Mouse (Mus musculus): Measurements from ENCODE around the gene Dmd.
A peak's percentile ranks its signal among the peaks of the same experiment; 100 is the strongest.
"Not testable (repeated sequence)": the region's sequence is repeated elsewhere in the genome, so short reads cannot be mapped to it uniquely, and the experiment has no call there.

The Dmd gene

DNA sequence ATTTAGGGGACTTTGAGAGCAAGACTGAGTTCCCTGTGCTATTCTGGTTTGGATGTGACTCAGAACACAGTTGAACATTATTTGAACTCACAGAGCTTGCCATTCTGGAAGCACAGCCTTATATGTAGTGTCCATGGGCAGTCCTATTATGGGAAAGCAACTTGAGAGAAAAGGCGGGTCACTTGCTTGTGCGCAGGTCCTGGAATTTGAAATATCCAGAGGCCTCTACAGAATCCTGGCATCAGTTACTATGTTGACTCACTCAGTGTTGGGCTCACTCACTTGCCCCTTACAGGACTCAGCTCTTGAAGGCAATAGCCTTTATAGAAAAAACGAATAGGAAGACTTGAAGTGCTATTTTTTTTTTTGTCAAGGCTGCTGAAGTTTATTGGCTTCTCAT, at the start of gene Dmd:
Dmd (plus strand) TSS at position 241 of the 400 bp plus-strand sequence.
- DNase-seq, result peak; percentile 0

DNA sequence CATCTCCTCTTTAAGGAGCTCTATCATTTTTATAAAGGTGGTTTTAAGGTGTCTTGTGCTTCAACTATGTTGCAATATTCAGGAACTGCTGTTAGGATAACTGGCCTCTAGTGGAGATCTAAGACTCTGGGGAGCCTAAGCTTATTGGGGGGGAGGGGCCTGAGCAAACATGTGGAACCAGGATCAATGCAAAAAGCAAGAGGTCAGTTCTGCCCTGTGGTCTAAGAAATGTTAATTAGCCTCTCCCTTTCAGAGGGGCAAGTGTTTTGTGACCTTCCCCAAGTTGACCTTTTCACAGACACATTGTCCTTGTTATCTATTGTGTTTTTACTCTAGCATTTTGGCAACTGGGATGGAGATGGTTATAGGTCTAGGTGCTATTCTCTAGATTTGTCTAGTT, 47.2 kb upstream of the Dmd start:
- no peak for DNase-seq

DNA sequence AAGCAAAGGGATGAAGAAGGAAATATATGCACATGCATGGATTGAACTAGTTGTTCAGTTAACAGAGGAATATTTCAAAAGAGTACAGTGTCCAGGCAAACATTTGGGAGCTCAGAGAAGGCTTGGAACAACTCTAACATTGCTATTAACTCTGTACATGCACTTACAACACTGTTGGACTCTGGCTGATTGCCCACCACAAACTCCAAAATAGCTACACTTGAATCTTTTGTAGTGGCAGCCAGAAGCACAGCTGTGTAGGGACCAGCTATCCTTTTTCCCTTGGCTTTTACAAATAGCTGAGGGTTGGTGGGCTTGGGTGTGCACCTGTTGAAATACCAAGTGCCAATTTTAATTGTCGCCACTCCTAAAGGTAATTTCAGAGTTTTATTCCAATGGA, 39.0 kb downstream of the Dmd start:
- no peak for DNase-seq

DNA sequence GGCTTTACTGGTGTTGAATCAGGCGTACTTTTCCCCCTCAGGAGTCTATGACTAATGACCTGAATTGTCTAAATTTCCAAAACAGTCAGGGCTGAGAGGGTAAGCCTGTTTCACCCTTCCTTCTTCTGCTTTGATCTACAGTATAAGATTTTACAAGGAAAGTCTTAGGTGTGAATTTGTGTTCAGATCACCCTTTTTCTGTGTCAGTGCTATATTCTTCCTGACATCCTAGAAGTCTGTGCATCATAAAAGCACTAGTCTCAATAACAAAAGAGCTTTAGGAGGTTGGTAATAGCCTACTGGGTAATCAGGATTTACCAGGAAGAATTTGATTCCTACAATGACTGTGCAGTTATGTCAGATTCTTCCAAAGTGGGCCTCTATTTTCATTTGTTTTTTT, 101.5 kb downstream of the Dmd start:
- DNase-seq, result no peak

DNA sequence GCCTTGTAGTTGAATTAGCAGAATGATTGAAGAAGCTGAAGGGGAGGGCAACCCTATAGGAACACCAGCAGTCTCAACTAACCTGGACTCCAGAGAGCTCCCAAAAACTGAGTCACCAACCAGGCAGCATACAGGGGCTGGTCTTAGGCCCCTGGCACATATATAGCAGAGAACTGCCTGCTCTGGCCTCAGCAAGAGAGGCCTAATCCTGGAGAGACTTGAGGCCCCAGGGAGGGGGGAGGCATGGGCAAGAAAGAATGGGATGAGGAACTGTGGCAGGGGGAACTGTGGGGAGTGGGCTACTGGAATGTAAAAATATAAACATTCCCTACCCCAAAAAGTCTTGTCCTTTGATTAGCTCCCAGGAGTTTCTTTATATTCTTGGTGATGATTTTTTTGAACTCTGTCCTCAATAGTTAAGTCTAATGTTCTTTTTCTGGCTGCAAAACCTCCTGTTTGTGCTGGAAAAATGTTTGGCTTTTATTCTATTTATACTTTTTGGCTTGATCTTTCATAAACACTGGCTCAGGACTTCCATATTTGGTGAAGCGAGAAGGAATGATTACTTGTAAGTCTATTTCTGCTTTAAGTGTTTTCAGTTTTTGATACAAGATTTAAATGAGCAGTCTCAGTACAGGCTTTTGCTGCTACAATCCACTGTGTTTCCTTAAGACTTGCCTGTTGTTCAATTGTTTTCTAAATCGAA, 167.7 kb downstream of the Dmd start:
- DNase-seq, result peak; percentile 6

DNA sequence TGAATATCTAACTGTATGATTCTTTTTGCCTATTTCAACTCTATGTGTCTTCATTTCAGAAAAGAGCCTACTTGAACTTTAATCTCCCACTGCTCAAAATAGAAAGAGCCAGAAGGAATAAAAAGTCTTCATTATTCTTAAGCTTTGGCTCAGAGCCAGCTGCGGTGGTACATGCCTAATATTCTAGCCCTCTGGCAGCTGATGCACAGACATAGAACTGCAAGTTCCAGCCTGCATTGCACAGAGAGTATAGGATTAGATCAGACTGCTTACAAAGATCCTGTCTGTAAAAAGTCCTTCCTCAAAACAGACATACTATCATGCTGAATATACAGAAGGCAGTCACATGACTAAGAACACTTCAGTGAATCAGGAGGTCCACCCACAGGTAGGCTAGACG, 168.5 kb downstream of the Dmd start:
- peak; percentile 1 for DNase-seq

DNA sequence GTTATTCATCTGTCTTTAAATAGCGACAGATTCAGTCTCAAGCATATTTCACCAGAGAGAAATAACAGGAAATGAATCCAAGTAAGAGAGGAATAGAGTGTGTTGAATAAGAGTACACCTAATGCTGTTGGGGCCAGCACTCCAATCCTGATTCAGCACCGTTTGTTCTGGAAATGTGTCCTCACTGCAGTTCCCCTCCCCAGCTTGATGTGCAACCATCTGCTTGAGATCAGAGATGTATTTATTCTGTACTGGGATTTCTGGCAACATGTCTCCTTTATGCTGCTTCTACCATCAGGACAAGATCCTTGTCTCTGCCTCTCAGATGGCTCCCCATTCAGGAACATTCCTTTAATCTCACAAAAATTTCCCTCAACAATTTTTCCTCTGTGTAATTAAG, 271.9 kb downstream of the Dmd start:
- no peak for DNase-seq

DNA sequence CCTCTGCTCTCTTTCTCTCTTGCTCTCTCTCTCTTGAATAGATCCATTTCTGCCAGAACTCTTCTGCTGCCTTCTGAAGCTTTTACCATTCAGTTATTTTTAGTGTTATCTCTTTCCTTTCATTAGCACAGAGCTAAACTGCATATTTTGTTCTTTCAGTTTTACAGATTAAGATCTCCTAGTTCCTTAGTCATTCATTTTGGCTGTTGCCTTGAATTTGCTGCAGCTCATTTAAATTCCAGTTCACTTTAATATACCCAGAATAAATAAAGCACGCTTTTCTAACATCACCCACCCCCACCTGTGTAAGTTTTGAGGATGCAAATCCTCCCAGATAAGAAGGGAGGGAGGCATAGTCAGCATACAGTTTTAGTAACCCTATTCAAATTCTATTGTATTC, 272.4 kb downstream of the Dmd start:
- no peak for DNase-seq

DNA sequence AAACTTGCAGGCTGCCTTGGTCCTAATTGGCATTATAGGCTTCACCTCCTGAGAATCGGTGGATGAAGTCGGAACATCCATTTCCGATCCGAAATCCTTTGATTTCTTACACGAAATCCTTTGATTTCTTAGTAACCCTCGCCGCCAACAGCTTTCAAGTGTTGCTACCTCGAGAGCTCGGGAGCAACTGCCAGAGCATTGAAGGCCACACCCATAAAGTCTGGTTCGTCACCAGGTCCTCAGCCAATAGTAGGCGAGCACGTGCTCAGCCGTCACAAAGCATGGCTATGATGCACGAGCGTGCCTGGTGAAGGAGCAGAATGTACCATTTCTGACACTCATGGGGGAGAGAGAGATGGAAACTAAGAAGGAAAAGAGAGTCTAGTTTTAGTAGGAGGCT, 538.9 kb downstream of the Dmd start, which contains the start of gene Tsga8:
Tsga8 (minus strand) TSS at position 327 of the 400 bp plus-strand sequence.
- no peak for DNase-seq

DNA sequence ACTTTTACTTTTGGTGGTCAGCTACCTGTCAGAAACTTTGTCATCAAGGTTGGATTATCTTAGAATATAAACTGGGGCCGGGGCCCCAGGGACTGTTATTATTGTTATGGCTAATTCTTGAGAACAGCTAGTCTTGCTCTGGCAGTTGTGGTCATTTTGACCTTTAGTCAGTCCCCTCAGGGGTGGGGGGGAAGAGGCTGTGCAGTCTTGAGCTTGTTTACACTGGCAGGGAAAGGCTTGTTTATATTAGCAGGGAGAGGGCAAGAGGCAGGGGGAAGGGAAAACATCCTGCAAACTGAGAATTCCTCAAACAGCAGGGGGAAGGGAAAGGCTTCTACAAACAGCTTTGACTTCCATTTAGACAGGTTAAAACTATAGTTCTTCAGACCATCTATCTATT, 726.3 kb downstream of the Dmd start:
- DNase-seq, result peak; percentile 66

DNA sequence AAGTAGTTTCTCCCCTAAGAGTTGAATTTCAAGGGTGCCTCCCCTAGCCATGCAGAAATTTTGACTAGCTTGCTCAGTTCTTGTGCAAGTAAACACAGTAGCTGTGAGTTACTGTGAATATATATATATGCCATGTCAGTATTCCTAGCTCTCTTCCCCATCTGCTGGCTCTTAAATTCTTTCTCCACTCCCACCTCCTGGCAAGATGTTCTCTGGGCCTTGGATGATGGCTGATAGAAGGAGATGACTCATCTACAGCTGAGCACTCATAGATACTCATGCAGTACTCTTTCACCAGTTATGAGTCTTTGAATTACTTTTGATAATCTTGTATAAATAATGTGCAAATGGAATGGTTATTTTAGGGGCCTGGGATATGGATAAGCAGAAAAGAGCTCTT, 737.9 kb downstream of the Dmd start:
- no peak for DNase-seq

DNA sequence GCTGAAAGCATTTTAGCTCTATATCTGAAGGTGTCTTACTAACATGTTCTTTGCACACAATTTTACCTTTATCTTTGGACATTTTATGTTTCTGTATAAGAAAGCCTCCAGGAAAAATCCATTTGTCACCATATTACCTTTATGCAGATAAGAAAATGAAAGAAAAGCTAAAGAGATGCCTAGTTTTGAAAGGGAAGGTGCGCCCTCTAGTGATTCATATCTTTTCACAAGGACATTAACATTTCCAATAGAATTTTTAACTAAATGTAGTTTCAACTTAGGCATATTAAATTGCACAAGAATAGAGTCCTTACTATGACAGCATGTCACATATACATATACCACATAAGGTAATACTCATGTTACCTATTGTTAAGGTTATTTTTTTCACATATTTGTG, 791.9 kb downstream of the Dmd start:
- peak; percentile 34 for DNase-seq

DNA sequence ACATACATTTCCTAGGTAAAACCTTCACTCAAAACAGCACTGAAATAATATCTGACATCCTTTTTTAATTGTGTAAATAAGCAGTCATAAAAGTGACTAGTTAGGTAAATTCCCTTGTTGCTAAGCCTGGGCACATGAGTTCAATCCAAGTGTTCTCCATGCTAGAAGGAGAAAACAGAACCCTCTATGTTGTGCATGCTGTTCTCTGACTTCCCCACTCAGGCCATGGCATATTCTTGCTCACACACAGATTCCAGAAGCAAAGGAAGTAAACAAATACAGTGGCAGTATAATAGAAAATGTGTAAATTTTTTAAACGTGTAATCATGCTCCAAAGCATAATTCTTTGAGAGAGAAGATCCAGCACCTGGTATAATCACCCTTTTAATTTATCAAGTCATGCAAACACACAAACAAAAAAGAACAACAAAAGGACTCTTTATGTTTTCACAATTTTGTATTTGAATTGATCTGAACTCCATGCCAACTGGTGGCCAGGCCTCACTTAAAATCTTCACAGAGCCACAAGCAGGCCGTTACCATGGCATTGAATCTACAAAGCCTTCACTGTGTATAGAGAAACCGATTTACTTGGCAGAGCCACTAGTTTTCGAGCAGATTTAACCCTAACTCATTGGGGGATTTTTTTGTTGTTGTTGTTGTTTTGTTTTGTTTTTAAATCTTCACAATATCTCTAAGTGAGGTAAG, 797.8 kb downstream of the Dmd start:
- no peak for DNase-seq

DNA sequence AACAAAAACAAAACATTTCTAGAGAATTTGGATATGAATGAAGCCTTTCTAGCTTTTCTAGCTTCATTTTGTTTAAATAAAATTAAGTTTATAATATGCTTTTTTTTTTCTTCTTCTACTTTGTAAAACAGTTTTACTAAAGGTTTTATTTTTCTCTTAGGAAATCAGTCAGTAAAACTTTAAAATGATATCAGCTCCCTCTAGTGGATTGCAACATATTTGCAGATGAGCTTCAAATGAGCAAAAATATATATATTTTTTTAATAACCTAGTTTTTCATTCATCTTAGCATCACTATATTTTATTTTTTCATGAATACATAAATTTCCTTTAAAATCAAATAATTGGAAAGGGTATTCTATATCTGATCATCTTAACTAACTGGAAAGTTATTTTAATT, 838.7 kb downstream of the Dmd start:
- no peak for DNase-seq

DNA sequence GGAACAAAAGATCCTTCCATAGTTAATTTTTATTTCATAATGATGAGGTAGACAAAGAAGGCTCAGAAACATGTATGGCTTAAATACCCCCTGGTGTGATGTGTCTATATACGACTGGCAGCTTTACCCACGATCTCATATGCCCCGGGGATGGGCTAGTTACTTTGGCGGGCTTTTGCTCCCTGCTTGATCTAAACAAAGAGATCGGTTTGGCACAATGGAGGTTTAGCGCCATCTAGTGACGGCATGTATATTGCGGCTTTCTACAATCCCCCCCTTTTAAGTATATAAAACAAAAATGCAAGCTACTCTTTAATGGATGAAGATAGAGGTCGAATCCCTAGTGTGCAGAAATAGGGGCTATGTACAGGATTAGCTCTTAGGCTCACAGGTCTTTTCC, 918.8 kb downstream of the Dmd start:
- peak; percentile 19 for DNase-seq

DNA sequence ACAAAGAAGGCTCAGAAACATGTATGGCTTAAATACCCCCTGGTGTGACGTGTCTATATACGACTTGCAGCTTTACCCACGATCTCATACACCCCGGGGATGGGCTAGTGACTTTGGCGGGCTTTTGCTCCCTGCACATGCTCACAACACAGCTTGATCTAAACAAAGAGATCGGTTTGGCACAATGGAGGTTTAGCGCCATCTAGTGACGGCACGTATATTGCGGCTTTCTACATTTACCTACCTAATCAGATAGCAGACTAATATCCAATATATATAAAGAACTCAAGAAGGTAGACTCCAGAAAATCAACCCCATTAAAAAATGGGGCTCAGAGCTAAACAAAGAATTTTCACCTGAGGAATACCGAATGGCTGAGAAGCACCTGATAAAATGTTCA, 926.7 kb downstream of the Dmd start:
- DNase-seq, result peak; percentile 24

DNA sequence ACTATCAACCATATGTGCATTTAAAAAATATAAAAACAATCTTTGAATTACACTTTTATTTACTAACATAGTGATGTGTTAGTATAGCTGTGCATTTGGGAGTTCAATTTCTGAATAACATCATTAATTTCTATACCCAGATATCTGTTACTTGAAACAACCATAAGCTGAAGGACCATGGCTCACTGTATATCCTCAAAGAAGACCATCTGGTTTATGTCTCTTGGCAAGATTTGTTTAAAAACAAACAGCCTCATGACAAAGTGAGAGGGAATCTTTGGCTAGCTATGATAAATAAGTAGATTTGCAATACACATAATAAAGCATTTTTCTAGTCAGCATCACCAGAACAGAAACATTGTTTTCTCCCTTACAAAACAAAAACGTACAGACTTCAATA, 1027.2 kb downstream of the Dmd start:
- DNase-seq, result no peak

DNA sequence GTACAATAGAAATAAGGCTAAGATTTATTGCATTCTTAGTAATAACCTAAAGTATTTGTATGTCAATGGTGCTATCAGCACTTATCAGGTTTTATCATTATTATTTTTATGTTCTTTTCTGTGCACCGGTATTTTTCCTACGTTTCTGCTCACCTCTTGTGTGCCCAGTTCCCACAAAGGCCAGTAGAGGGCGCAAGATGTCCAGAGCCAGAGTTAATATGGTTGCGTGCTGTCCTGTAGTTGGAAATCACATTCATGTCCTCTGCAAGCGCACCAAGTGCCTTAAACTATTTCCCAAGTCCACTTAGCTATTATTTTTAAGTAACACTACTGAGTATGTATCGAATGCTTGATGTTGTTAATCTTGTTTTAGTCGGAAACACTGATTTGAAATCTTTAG, 1052.6 kb downstream of the Dmd start:
- DNase-seq, result peak; percentile 35

DNA sequence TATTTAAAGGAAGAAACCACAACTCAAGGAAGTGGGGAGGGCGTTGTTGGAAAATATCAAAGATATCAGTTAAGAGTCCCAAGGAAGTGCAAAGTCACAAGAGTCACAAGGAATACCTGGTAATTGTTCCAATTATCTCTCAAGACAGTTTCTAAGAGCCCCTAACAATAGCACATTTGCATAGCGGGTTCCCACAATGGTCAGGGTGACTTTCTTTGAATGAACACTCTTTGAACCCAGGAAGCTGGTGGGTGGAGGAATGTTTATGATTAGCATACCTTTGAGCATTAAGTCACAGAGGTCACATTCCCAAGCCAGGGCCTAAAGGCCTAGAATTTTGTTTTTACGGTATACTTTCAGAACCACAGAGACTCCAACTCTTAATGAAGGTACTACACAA, 1113.8 kb downstream of the Dmd start:
- DNase-seq, result not testable (repeated sequence)

DNA sequence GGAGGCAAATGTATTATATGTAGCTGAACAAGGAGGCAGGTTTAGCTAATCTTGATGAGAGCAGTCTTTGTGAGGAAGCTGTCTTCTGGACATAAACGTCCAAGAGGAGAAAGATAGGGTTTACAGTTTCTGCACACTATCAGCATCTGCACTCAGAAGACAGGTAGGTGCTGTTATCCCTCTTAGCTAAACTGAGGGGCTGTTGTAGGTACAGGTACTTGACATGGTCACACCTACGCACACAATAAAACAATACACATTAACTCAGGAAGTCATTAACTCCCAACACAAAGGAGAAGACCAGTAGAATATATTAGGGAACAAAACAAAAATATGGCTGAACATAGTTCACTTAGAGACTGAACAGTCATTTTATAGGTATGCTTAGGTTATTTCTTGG, 1217.2 kb downstream of the Dmd start:
- no peak for DNase-seq

DNA sequence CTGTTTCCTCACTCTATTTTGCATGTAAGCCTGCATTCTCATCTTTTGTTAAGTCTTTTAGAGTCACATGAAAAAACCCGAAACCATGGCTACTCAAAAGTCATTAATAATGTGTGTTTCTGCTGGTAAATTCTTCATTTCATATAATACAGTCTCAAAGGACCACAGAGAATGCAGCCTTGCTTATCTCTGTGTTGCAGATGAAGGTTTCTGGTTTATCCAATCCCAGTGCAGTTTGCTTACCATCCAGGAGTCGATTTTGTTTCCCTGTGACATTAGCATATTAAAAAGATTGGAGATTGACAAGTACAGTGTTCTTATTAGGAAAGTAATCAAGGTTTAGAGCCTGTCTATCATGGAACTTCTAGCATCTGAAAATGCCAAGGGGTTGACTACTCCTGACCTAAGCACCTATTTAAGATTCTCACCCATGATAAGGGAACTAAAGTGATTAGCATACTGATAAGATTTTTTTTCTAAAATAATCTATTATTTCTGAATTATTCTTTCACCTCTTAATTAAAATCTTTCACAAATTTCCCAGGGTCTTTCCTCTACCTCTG, 1292.7 kb downstream of the Dmd start:
- DNase-seq, result no peak

DNA sequence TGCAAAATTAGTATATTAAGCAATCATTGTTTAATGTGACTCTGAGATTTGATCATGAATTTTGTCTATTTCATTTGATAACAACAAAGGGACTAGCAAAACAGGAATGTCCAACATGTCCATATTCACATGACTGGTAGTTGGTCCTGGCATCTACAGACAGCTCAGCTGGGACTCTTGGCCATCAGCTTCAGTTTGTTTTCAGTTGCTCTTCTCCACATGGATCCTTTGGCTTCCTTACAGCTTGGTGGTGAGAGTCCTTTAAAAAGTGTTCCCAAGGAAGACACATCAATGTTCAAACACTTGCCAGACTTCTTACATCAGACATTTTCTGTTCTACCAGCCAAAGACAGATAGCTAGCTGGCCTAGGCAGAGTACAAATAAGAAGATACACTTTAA, 1381.9 kb downstream of the Dmd start:
- DNase-seq, result no peak

DNA sequence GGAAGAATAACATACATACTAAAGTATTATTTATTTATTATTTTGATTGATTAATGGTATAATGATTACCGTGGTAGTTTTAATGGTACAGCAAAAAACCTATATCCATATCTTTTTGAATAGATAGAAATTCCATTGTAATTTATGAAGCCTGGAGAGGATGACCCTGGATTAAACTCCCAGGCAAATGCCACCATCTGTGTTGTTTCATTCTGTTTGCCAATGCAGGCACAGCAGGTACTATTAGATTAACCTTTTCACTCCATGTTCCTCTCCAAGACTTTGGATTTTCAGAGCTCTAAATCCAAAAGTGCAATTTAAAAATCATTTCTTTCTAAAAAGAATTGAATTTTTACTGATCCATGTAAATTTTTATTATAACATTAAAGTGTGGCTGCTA, 1383.5 kb downstream of the Dmd start:
- DNase-seq, result no peak

DNA sequence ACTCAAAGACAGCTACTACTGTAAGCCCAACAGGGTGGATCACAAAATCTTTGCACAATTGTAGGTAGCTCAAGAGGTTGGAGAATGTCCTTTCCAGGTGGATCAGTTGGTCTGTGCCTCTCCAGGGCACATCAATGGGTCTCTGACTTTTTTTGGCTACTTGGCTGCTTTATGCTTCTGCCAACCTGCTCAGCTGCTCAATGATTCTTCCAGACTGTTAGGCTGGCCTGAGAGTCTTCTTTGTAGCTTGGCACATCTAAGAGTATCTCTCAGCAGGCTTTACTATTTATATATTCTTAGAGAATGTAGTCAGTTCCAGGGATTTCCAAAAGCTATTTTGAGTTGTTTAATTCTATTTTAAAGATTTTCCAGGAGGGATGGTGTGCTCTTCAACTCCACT, 1416.3 kb downstream of the Dmd start:
- DNase-seq, result no peak

Measured in lung, postnatal 36 days (tissue).